Mouse (Mus musculus) cortical plate, adult 2 months (tissue): ENCODE results near the gene C1qtnf6.

Experiments used
- CTCF ChIP-seq: fragments of 200-500 bp; IDR thresholded peaks from 2 replicates; pipeline ENCODE4 v1.5.1; 2011; ENCODE audit warnings: mild to moderate bottlenecking, control low read depth, low read length; ENCODE audit not compliant: insufficient read depth; ENCODE audit errors: extremely low read depth
- POLR2A ChIP-seq: fragments of 200-500 bp; IDR thresholded peaks from 2 replicates; pipeline ENCODE4 v1.6.1; 2011; ENCODE audit warnings: mild to moderate bottlenecking, low read length, control low read depth; ENCODE audit not compliant: insufficient read depth; ENCODE audit errors: extremely low read depth

GRCm38 (mm10) chr15:78572658-78573397 lies 41.6 kb upstream of the C1qtnf6 start, which contains the start of gene Rac2:
- no peak for TF ChIP-seq POLR2A
- TF ChIP-seq CTCF: no peak
